Mouse (Mus musculus) embryo, embryonic 10 days (tissue): ENCODE data around the gene Acap2.

Experiments
- DNase-seq: peaks from one replicate; pipeline ENCODE4 v3.0.0-alpha.2; 2015; ENCODE audit warnings: low spot score

The Acap2 gene

GRCm38 (mm10) chr16:31205187-31205586 is 4.1 kb upstream of the Acap2 start:
- DNase-seq: no peak

GRCm38 (mm10) chr16:31204216-31204615 is 3.2 kb upstream of the Acap2 start:
- no peak for DNase-seq

- DNase-seq: no peak
Observed at GRCm38 (mm10) chr16:31201704-31202103, 659 bp upstream of the Acap2 start.

- DNase-seq: peak; percentile 74
Observed at GRCm38 (mm10) chr16:31199926-31200789, 887 bp downstream of the Acap2 start.

- peak; percentile 41 for DNase-seq
Observed at GRCm38 (mm10) chr16:31199591-31199925, 1.5 kb downstream of the Acap2 start.

GRCm38 (mm10) chr16:31196971-31197370 is 4.1 kb downstream of the Acap2 start:
- DNase-seq: no peak

- DNase-seq: peak; percentile 28
Observed at GRCm38 (mm10) chr16:31192526-31192925, 8.5 kb downstream of the Acap2 start.

GRCm38 (mm10) chr16:31191818-31192217 is 9.2 kb downstream of the Acap2 start:
- no peak for DNase-seq

- DNase-seq: no peak
Observed at GRCm38 (mm10) chr16:31190426-31190825, 10.6 kb downstream of the Acap2 start.

GRCm38 (mm10) chr16:31189291-31189690 is 11.8 kb downstream of the Acap2 start:
- no peak for DNase-seq

GRCm38 (mm10) chr16:31188799-31189198 is 12.2 kb downstream of the Acap2 start:
- DNase-seq: no peak

GRCm38 (mm10) chr16:31188270-31188669 is 12.8 kb downstream of the Acap2 start:
- DNase-seq: no peak

GRCm38 (mm10) chr16:31187192-31187591 is 13.9 kb downstream of the Acap2 start:
- DNase-seq: no peak

- no peak for DNase-seq
Observed at GRCm38 (mm10) chr16:31185757-31186156, 15.3 kb downstream of the Acap2 start.

GRCm38 (mm10) chr16:31184727-31185126 is 16.3 kb downstream of the Acap2 start:
- no peak for DNase-seq

GRCm38 (mm10) chr16:31182576-31182975 is 18.5 kb downstream of the Acap2 start:
- DNase-seq: no peak

GRCm38 (mm10) chr16:31180843-31181242 is 20.2 kb downstream of the Acap2 start:
- DNase-seq: no peak

GRCm38 (mm10) chr16:31179384-31179783 is 21.7 kb downstream of the Acap2 start:
- no peak for DNase-seq

GRCm38 (mm10) chr16:31174880-31175638 is 26.0 kb downstream of the Acap2 start:
- no peak for DNase-seq

GRCm38 (mm10) chr16:31172229-31172628 is 28.8 kb downstream of the Acap2 start:
- DNase-seq: no peak

- no peak for DNase-seq
Observed at GRCm38 (mm10) chr16:31171418-31171817, 29.6 kb downstream of the Acap2 start.

- DNase-seq: no peak
Observed at GRCm38 (mm10) chr16:31170297-31170696, 30.7 kb downstream of the Acap2 start.

GRCm38 (mm10) chr16:31169596-31169995 is 31.4 kb downstream of the Acap2 start:
- no peak for DNase-seq
